Mouse (Mus musculus) hindbrain, embryonic 13.5 days (tissue): Measurements from ENCODE around the gene Xkr7. TPM values are rescaled to one million over a fixed set of nuclear protein-coding genes. Genes with fewer than 3 reads are reported as not detected.
A peak's percentile ranks its signal among the peaks of the same experiment; 100 is the strongest.

Experiments used
- ATAC-seq: fragments of 200-750 bp; cut with Nextera tagmentation; 2 replicates; pipeline ENCODE4 v1.8.0; 2017; ENCODE audit warnings: moderate TSS enrichment; ENCODE audit not compliant: low FRiP score
- H3K27ac ChIP-seq: fragments of 300-500 bp; sonication (generic); 2 replicates; pipeline ENCODE4 v1.5.1; 2015; ENCODE audit warnings: inconsistent platforms, mild to moderate bottlenecking, moderate library complexity
- H3K27me3 ChIP-seq: fragments of 300-500 bp; sonication (generic); 2 replicates; pipeline ENCODE4 v1.6.1; 2015; ENCODE audit warnings: mild to moderate bottlenecking, inconsistent platforms
- H3K36me3 ChIP-seq: fragments of 300-500 bp; sonication (generic); 2 replicates; pipeline ENCODE4 v1.6.1; 2015; ENCODE audit warnings: mild to moderate bottlenecking, inconsistent platforms
- H3K4me1 ChIP-seq: fragments of 300-500 bp; sonication (generic); replicated peaks from 2 replicates; pipeline ENCODE4 v1.6.1; 2015; ENCODE audit warnings: inconsistent platforms
- H3K4me2 ChIP-seq: fragments of 300-500 bp; sonication (generic); 2 replicates; pipeline ENCODE4 v1.6.1; 2015; ENCODE audit warnings: inconsistent platforms, mild to moderate bottlenecking, moderate library complexity
- H3K4me3 ChIP-seq: fragments of 300-500 bp; sonication (generic); 2 replicates; pipeline ENCODE4 v1.5.1; 2015; ENCODE audit warnings: mild to moderate bottlenecking, inconsistent platforms
- H3K9ac ChIP-seq: fragments of 300-500 bp; sonication (generic); 2 replicates; pipeline ENCODE4 v1.6.1; 2015; ENCODE audit warnings: mild to moderate bottlenecking, inconsistent platforms
- H3K9me3 ChIP-seq: fragments of 300-500 bp; sonication (generic); 2 replicates; pipeline ENCODE4 v1.6.1; 2016; ENCODE audit warnings: inconsistent platforms
- WGBS: fragments of 180-500 bp; shearing (Covaris S2); methylation state at CpG from one replicate; pipeline ENCODE4 v1.1.7; 2015; 5-methylcytosine and 5-hydroxymethylcytosine counted together
- polyA plus RNA-seq: library from polyadenylated mRNA; unstranded; fragments of >200 nt; fragmentation: Nextera tagmentation; extraction: Ambion mirVana; gene quantifications from 2 replicates; pipeline ENCODE4 v1.2.1, GENCODE M21; 2015

Xkr7 gene
- polyA plus RNA-seq: 1.7 and 2.0 TPM in 2 replicates

DNA sequence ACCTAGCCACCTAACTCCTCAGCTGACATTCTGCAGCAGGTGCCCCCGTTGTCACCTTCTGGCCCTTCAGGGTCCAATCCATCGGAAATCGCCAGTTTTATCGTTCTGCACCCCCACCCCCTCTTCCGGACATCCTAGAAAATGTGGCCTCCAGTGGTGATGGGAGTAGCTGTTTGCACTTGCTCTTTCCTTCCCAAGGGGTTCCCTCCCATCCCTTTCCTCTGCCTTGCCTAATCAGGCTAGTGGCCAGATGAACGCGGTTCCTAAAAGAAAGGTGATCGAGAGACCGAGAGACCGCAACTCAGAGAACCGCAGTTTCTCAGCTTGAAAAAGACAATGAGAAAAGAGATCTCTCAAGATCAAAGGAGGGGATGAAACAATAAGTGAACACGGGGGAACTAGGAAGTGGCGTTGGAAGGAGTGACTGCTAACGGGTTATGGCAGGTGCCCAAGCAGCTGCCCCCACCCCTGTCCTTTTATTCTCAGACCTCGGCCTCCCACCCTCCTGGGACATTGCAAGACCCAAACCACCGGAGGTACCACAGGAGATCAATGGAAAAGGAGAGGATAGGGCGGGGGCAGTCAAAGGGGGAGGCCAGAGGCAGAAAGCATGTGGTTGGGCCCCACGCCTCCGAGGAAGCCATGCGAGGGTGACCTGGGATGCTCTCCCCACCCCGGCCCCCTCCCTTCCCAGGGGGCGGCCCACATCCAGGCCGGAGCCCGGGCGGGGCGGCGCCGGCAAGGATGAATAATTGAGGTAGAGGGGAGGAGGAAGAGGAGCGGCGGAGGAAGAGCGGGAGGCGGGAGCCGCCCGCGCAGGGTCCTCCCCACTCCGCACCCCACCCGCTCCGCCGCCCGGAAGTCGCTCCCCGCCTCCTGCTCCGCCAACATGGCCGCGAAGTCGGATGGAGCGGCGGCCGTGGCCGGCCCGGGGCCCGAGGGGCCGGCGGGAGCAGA, at the start of gene Xkr7:
Xkr7 (plus strand) TSS at position 727 of the 957 bp plus-strand sequence.
- Histone ChIP-seq H3K9ac (peak within 1 kb of the TSS; percentile 88), H3K27me3 (peaks cover 19% of the 10 kb centered on the region), H3K27ac (peak within 1 kb of the TSS; percentile 94), H3K4me1 (peaks cover 59% of the 10 kb centered on the region), H3K9me3 (no peaks in the 10 kb centered on the region), H3K36me3 (no peaks in the 10 kb centered on the region), H3K4me2 (peak within 1 kb of the TSS; percentile 76), H3K4me3 (peak within 1 kb of the TSS; percentile 76)
- under 1% methylated on average over 38 of the region's 54 CpGs for WGBS
- peak; percentile 87 for ATAC-seq

DNA sequence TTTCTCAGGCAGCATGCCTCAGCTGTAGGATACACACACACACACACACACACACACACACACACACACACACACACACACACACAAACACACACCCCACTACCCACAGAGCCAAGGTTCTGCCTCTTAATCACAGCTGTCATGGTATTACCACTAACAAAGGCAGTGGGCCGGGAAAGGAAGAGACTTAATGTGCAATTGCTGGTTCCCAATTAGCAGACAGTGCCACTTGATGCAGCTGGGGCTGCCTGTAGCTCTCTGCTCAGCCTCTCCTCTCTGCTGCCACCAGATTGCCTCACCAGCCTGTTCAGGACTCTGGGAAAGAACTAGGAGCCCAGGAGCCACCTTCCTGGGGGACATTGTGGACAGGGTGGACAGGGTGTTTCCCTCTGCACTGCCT, 46.1 kb upstream of the Xkr7 start:
- Histone ChIP-seq H3K4me2 (no peak overlapping the region), H3K4me3 (no peak overlapping the region), H3K36me3 (no peaks in the 10 kb centered on the region), H3K4me1 (peaks cover 8% of the 10 kb centered on the region), H3K9ac (peak overlapping the region; percentile 35; the same call in 1 of the 2 replicates), H3K27me3 (peaks cover 4% of the 10 kb centered on the region; the same call in 1 of the 2 replicates), H3K9me3 (no peaks in the 10 kb centered on the region), H3K27ac (peak overlapping the region; percentile 23; the same call in 1 of the 2 replicates)
- ATAC-seq: peak; percentile 57
- WGBS: 7% methylated on average over 1 of the region's 1 CpGs

DNA sequence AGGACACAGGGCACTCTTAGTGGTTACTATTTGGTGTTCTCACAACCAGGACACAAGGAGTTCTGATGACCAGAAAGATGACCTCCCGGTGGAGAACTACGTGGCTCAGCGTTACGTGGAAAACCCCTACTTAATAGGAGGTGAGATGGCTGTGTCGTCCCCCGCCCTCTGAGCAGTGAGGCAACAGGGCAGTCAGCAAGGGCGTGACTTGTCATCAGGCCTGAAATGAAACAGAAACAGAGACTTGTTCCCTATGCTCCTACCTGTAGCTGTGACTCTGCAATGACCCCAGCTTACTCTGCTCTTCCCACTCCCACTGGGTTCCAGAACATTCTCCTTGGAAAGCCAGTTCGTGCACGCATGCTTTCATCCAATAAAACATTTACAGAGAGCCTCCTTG, 40.1 kb upstream of the Xkr7 start:
- WGBS: 91% methylated on average over 9 of the region's 9 CpGs

DNA sequence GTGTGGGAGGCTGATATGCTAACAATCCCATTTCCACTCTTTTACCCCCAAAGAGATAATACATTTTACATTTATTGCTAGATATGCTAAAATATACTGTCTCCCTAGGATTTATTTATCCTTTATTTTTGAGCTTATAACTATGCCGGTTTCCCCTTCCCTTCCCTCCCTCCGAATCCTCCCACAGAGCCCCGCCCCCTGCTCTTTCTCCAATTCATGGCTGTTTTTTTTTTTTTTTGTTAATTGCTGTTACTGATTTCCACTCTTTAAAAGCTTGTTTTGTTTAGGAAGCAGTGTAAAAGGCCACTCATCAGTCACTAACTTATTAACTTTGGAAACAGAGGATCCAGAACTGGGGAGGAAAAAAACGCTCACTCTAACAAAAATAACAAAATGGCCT, 34.6 kb upstream of the Xkr7 start:
- no peak for ATAC-seq
- 78% methylated on average over 4 of the region's 4 CpGs for WGBS
- no peak overlapping the region for H3K9ac ChIP-seq
- no peaks in the 10 kb centered on the region for H3K36me3 ChIP-seq
- H3K9me3 ChIP-seq: no peaks in the 10 kb centered on the region
- no peak overlapping the region for H3K27ac ChIP-seq
- H3K4me3 ChIP-seq: no peak overlapping the region
- H3K4me2 ChIP-seq: no peak overlapping the region
- no peaks in the 10 kb centered on the region for H3K27me3 ChIP-seq
- no peaks in the 10 kb centered on the region for H3K4me1 ChIP-seq

More for the DNA sequence above, 40.1 kb upstream of the Xkr7 start:
- H3K9me3 ChIP-seq: no peaks in the 10 kb centered on the region
- H3K4me2 ChIP-seq: no peak overlapping the region
- no peak for ATAC-seq
- H3K9ac ChIP-seq: no peak overlapping the region
- peaks cover 4% of the 10 kb centered on the region; the same call in 1 of the 2 replicates for H3K27me3 ChIP-seq
- H3K4me1 ChIP-seq: no peaks in the 10 kb centered on the region
- no peak overlapping the region for H3K4me3 ChIP-seq
- H3K36me3 ChIP-seq: no peaks in the 10 kb centered on the region
- no peak overlapping the region for H3K27ac ChIP-seq

DNA sequence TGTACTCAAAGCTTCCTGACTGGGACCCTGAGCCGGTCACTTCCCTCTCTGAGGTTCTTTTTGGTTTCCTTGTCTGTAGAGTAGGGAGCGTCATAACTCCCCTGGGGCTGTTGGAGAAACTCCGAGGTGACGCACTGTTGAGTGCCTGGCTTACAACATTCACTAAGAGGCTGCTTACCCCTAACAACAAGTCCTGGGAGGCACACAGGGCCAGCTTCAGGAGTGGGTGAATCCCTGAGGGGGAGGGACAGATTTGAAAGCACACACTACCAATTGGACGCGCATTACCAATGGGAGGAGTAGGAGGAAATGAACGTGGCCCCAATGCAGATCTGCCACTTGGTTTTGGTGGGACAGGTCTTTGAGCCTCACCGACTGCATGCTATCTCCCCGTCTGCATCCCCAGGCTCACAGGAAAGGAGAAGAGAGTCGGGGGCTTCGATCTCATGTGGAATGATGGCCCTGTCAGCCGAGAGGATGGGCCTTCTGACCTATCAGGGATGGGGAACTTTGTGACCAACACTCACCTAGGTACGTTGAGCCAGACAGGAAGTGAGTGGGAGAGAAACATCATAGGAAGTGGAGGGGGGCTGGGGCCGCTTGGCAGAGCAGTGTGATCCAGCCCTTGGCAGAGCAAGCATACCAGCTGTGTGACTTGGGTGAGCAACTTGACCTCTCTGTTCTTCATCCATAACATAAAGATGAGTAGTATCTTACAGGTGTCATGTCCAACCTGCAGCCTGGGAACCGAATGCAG, 29.0 kb upstream of the Xkr7 start:
- Histone ChIP-seq H3K4me3 (no peak overlapping the region), H3K4me2 (no peak overlapping the region), H3K36me3 (peaks cover 19% of the 10 kb centered on the region), H3K27ac (no peak overlapping the region), H3K27me3 (no peaks in the 10 kb centered on the region), H3K4me1 (peaks cover 5% of the 10 kb centered on the region), H3K9me3 (no peaks in the 10 kb centered on the region), H3K9ac (no peak overlapping the region)
- WGBS: 87% methylated on average over 15 of the region's 15 CpGs
- ATAC-seq: no peak

DNA sequence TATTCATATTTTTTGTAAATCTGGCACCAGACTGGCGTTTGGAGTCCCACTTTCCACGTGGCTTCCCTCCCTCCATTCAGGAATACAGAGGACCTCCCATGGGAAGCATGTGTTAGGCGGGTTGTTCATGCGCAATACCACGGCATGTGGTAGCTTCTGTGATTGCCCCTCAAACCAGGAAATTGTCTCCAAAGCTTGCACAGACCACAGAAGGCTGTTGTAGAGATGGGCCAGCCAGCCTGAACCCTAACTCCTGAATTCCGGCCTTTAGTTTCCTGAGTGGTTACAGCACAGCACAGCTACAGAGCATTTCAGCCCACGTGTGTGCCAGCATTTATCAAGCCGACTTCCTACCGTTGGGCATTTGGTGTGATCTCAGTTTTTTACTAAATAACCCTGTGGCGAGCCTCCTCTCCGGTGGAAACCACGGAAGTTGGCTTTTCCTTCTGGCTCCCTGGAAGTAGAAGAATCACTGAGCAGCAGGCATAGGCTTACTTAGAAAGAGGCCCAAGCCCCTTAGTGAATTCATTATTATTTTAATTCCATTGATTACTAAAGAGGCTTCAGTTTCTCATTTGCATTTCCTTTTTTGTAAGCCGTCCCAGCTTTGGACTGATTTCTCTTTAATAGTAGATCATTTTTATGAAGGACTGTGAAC, 27.8 kb upstream of the Xkr7 start:
- Histone ChIP-seq H3K9me3 (no peaks in the 10 kb centered on the region), H3K4me3 (no peak overlapping the region), H3K27ac (no peak overlapping the region), H3K4me2 (no peak overlapping the region), H3K27me3 (no peaks in the 10 kb centered on the region), H3K4me1 (peaks cover 5% of the 10 kb centered on the region), H3K9ac (no peak overlapping the region), H3K36me3 (peaks cover 30% of the 10 kb centered on the region)
- WGBS: 47% methylated on average over 13 of the region's 13 CpGs
- no peak for ATAC-seq

DNA sequence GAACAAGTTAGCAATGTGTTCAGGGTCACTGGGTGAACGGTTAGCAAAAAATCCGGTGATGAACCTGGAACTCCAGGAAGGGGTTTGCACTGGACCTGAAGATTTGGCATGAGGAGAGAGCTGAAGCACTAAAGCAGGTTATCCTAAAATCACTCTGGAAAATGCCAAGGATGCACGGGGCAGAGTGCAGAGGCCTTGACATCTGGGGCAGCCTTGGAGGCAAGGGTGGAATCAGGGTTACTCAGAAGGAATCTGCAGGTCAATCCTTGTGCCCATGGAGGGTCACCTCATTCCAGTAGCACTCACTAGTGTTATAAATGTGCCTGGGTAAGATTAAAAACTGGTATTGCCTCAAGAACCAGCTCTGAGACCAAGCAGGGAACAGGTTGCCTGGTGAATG, 25.7 kb upstream of the Xkr7 start:
- Histone ChIP-seq H3K9ac (no peak overlapping the region), H3K27me3 (no peaks in the 10 kb centered on the region), H3K9me3 (no peaks in the 10 kb centered on the region), H3K4me1 (peaks cover 5% of the 10 kb centered on the region), H3K4me2 (no peak overlapping the region), H3K27ac (no peak overlapping the region), H3K4me3 (no peak overlapping the region), H3K36me3 (peaks cover 51% of the 10 kb centered on the region)
- 90% methylated on average over 3 of the region's 3 CpGs for WGBS
- ATAC-seq: no peak

DNA sequence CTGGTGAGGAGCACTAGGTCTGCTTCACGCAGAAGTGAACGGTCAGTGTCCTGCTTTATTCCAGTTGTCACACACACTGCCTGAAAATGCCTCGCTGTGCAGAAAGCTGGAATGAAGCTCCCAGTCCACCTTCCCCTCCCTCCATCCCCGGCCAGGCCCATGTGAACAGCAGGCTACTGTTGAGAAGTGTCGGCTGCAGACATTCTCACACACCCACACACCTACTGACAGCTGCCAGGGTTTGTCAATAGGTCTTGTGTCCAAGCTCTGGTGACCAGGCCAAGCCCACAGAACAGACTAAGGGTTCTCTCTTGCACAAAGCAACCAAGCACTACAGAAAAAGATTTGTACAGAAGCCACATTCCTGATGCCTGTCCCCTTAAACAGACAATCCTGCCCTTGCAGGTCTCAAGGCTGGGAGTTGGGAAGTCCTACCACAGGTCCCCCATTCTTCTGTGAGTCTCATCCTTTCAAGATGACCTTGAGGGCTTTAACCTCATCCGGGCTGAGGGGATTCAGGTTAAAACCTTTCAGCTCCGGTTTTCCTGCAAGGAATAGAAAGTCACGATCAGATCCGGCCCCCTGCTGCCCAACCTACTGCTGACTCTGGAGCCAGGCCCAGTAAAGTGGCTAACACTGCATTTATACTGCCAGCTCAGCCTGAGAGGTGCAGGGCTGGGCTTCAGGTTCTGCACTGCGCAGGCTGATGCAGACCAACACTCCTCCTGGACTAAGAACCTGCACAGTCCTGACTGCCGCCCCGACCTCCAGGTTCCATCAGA, 22.3 kb upstream of the Xkr7 start:
- no peaks in the 10 kb centered on the region for H3K27me3 ChIP-seq
- no peak for ATAC-seq
- no peak overlapping the region for H3K4me3 ChIP-seq
- no peak overlapping the region for H3K9ac ChIP-seq
- no peaks in the 10 kb centered on the region for H3K9me3 ChIP-seq
- 91% methylated on average over 12 of the region's 12 CpGs for WGBS
- H3K4me1 ChIP-seq: peaks cover 13% of the 10 kb centered on the region
- no peak overlapping the region for H3K4me2 ChIP-seq
- peaks cover 79% of the 10 kb centered on the region for H3K36me3 ChIP-seq
- no peak overlapping the region for H3K27ac ChIP-seq

DNA sequence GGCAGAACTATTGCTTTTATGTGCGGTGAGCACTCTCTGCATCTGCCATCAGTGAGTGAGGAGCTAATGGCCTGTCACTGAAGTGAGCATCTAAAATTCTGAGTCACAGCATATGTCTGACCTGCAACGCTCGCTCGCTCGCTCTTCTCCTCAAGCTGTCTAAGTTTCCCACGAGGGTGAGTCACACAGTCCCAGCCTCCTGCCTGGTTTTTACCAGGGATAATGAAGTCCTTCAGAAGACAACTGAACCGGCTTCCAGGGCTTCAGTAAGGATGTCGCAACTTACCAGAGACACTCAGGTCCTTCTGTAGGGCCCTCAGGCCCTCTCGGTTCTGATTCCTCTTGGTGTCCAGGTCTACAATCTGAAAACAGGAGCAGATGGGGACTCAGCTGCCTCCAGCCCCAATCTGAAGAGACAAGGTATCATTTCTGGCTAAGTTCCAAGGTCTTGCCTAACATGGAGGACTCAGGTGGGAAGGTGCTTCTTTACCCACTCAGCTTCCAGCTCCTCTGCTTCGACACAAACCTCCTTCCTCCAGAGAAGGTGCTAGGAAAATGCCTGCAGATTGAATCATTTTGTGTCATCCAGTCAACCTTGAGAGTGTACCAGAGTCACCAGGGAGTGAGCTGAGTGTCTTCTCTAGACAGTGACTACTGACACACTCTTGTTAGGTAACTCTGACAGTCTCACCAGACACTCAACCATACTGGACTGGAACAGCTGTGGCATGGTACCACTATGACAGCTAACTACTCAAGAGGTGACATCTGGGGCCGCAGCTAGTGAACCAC, 17.7 kb upstream of the Xkr7 start:
- Histone ChIP-seq H3K4me2 (peak overlapping the region; percentile 96), H3K36me3 (peaks cover 48% of the 10 kb centered on the region), H3K4me3 (peak overlapping the region; percentile 93), H3K27ac (no peak overlapping the region), H3K9me3 (no peaks in the 10 kb centered on the region), H3K4me1 (peaks cover 24% of the 10 kb centered on the region), H3K27me3 (peaks cover 15% of the 10 kb centered on the region), H3K9ac (peak overlapping the region; percentile 93)
- ATAC-seq: no peak
- 95% methylated on average over 11 of the region's 11 CpGs for WGBS

DNA sequence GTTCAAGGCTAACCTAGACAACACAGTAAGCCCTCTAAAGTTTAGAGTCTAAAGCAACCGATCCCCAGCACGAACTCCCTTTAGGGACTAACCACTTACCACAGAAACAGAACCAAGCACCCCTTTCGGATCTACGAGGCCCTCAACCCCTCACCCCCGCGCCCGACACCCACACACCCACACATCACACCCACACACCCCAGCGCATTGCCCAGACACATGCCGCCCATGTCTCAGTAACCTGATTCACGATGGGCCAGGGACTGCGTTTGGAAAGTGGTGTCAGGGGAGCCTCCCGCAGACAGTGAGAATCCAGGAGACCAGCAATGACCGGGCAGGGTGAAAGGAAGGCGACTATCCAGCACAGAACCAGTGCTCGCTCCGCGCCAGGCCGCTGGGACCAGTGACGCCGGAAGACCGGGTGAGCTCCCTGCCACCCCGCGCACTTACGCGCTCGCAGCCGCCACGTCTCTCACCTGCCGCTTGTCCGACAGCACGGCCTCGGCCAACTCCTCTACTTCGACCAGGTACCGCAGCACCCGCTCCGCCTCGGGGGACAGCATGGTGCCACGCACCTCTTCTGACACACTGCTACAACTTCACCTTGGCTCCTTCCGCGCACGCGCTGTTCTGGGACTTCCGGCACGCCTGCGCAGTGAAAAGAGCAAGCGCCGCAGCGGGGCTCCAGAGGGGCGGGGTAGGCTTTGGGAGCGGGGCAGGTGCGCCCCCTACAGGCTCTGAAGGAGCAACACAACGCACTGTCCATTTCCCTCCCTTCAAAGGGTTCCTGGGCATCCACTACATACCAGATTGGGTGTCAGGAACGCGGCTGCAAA, 16.7 kb upstream of the Xkr7 start, which contains the start of gene Pdrg1:
Pdrg1 (minus strand) TSS at position 670 of the 836 bp plus-strand sequence.
- peak; percentile 93 for ATAC-seq

More for the DNA sequence above, 16.7 kb upstream of the Xkr7 start, which contains the start of gene Pdrg1:
- H3K27ac ChIP-seq: peak within 1 kb of the TSS; percentile 55
- H3K4me3 ChIP-seq: peak within 1 kb of the TSS; percentile 93
- peaks cover 37% of the 10 kb centered on the region for H3K36me3 ChIP-seq
- 2% methylated on average over 54 of the region's 54 CpGs for WGBS
- H3K9me3 ChIP-seq: no peaks in the 10 kb centered on the region
- H3K4me1 ChIP-seq: peaks cover 24% of the 10 kb centered on the region
- peak within 1 kb of the TSS; percentile 96 for H3K4me2 ChIP-seq
- H3K9ac ChIP-seq: peak within 1 kb of the TSS; percentile 93
- H3K27me3 ChIP-seq: peaks cover 15% of the 10 kb centered on the region
